Mouse (Mus musculus) neural tube, embryonic 12.5 days (tissue): ENCODE data around the gene Itga1. TPM values are rescaled to one million over a fixed set of nuclear protein-coding genes. Genes with fewer than 3 reads are reported as not detected.
A peak's percentile ranks its signal among the peaks of the same experiment; 100 is the strongest.

Experiments used
- ATAC-seq: fragments of 200-750 bp; cut with Nextera tagmentation; 2 replicates; pipeline ENCODE4 v1.8.0; 2017; ENCODE audit warnings: low read depth, mild to moderate bottlenecking, moderate TSS enrichment, moderate library complexity; ENCODE audit not compliant: low FRiP score
- H3K27ac ChIP-seq: fragments of 300-500 bp; sonication (generic); 2 replicates; pipeline ENCODE4 v1.5.1; 2016
- H3K27me3 ChIP-seq: fragments of 300-500 bp; sonication (generic); replicated peaks from 2 replicates; pipeline ENCODE4 v1.6.1; 2016; ENCODE audit warnings: mild to moderate bottlenecking
- H3K36me3 ChIP-seq: fragments of 300-500 bp; sonication (generic); 2 replicates; pipeline ENCODE4 v1.6.1; 2016; ENCODE audit warnings: mild to moderate bottlenecking
- H3K4me1 ChIP-seq: fragments of 300-500 bp; sonication (generic); 2 replicates; pipeline ENCODE4 v1.6.1; 2016
- H3K4me2 ChIP-seq: fragments of 300-500 bp; sonication (generic); replicated peaks from 2 replicates; pipeline ENCODE4 v1.6.1; 2016; ENCODE audit warnings: mild to moderate bottlenecking
- H3K4me3 ChIP-seq: fragments of 300-500 bp; sonication (generic); 2 replicates; pipeline ENCODE4 v1.5.1; 2016
- H3K9ac ChIP-seq: fragments of 300-500 bp; sonication (generic); 2 replicates; pipeline ENCODE4 v1.6.1; 2016; ENCODE audit warnings: mild to moderate bottlenecking
- H3K9me3 ChIP-seq: fragments of 300-500 bp; sonication (generic); 2 replicates; pipeline ENCODE4 v1.6.1; 2016; ENCODE audit warnings: mild to moderate bottlenecking
- WGBS: fragments of 180-500 bp; shearing (Covaris S2); methylation state at CpG from one replicate; pipeline ENCODE4 v1.1.7; 2016; 5-methylcytosine and 5-hydroxymethylcytosine counted together
- polyA plus RNA-seq: library from polyadenylated mRNA; unstranded; fragments of >200 nt; fragmentation: Nextera tagmentation; extraction: Ambion mirVana; gene quantifications from 2 replicates; pipeline ENCODE4 v1.2.1, GENCODE M21; 2016

The Itga1 gene
- polyA plus RNA-seq, 1 experiment from 2014 or later = 8.0 TPM

GRCm38 (mm10) chr13:115124521-115124920 lies 22.8 kb upstream of the Itga1 start:
- H3K27ac ChIP-seq = no peak overlapping the region
- no peak overlapping the region for H3K9ac ChIP-seq
- no peak overlapping the region for H3K4me2 ChIP-seq
- WGBS = 81% methylated on average over 1 of the region's 1 CpGs
- no peak for ATAC-seq
- no peaks in the 10 kb centered on the region for H3K4me1 ChIP-seq
- H3K36me3 ChIP-seq = no peaks in the 10 kb centered on the region
- H3K27me3 ChIP-seq = no peaks in the 10 kb centered on the region
- H3K9me3 ChIP-seq = no peaks in the 10 kb centered on the region
- no peak overlapping the region for H3K4me3 ChIP-seq

GRCm38 (mm10) chr13:115118756-115119155 lies 17.0 kb upstream of the Itga1 start:
- Histone ChIP-seq H3K9me3 (no peaks in the 10 kb centered on the region), H3K4me3 (no peak overlapping the region), H3K4me2 (no peak overlapping the region), H3K4me1 (no peaks in the 10 kb centered on the region), H3K36me3 (no peaks in the 10 kb centered on the region), H3K27ac (no peak overlapping the region), H3K9ac (no peak overlapping the region), H3K27me3 (no peaks in the 10 kb centered on the region)
- WGBS = 65% methylated on average over 5 of the region's 5 CpGs
- no peak for ATAC-seq

GRCm38 (mm10) chr13:115118195-115118594 lies 16.4 kb upstream of the Itga1 start:
- Histone ChIP-seq H3K36me3 (no peaks in the 10 kb centered on the region), H3K4me2 (no peak overlapping the region), H3K4me3 (no peak overlapping the region), H3K27me3 (no peaks in the 10 kb centered on the region), H3K27ac (no peak overlapping the region), H3K9me3 (no peaks in the 10 kb centered on the region), H3K9ac (no peak overlapping the region), H3K4me1 (no peaks in the 10 kb centered on the region)
- ATAC-seq = no peak
- WGBS = 89% methylated on average over 3 of the region's 3 CpGs

DNA sequence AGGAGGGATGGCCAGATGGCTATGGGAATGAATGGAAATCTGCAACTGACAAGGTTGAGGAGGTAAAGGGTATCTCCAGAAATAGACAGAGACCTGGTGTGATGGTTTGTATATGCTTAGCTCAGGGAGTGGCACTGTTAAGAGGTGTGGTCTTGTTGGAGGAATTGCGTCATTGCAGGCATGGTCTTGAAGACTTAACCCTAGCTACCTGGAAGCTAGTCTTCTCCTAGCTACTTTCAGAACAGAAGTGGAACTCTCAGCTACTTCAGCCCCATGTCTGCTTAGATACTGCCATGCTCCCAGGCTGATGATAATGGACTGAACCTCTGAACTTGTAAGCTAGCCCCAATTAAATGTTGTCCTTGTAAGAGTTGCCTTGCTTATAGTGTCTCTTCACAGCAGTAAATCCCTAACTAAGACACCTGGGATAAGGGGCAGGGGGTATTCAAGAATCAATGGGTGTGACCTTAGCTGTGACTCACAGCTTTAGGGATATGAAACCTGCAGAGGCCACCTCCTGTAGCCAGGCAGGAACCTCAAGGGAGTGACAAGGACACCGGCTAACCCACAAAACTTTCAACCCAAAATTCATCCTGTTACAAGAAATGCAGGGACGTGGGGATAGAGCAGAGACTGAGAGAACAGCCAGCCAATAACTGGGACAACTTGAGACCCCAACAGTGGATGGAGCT lies 15.3 kb upstream of the Itga1 start:
- ATAC-seq = no peak
- Histone ChIP-seq H3K27ac (no peak overlapping the region), H3K9ac (no peak overlapping the region), H3K4me2 (no peak overlapping the region), H3K27me3 (no peaks in the 10 kb centered on the region), H3K4me1 (no peaks in the 10 kb centered on the region), H3K4me3 (no peak overlapping the region), H3K36me3 (no peaks in the 10 kb centered on the region), H3K9me3 (no peaks in the 10 kb centered on the region)
- WGBS = 92% methylated on average over 3 of the region's 3 CpGs

DNA sequence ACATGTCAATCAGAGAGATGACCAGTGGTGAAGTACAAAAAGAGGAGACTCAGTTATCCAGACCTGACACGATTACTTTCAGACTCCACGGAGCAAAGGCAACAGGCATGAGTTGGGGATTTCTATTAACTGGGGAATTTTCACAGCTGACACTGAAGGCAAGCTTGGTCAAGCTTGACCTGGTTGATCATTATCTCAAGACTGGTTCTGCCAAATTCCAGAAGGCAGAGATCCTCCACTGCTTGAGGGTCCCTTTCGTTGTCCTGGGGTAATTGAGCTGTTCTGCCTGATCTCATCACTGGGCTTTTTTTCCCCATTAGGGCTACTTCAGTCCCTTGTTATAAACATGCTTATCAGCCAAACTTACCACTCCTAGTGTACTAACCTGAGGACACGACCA lies 7.9 kb upstream of the Itga1 start:
- H3K4me3 ChIP-seq = no peak overlapping the region
- H3K4me2 ChIP-seq = no peak overlapping the region
- H3K27ac ChIP-seq = no peak overlapping the region
- no peaks in the 10 kb centered on the region for H3K4me1 ChIP-seq
- no peaks in the 10 kb centered on the region for H3K36me3 ChIP-seq
- no peak overlapping the region for H3K9ac ChIP-seq
- no peaks in the 10 kb centered on the region for H3K9me3 ChIP-seq
- WGBS = 83% methylated on average over 4 of the region's 4 CpGs
- no peak for ATAC-seq
- no peaks in the 10 kb centered on the region for H3K27me3 ChIP-seq

DNA sequence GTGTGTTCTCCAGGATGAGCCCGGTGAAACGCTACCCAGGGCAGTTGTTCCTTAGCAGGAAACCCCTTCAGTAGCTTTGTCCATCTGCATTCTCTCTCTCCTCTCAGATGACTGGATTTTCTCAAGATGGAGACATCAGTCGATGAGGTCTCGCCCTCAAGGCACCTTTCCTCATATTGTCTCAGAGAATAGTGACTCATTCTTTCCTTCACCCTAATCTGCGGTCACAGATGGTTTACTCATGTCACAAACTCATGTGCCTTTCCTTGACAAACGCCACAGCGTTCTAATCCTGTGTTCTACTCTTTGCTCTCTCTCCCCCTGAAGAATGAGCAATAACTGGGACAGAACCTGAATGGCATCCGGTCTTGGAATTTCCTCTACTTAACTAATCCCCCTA lies 5.7 kb upstream of the Itga1 start:
- ATAC-seq = no peak
- no peaks in the 10 kb centered on the region; the same call in 1 of the 2 replicates for H3K27me3 ChIP-seq
- no peak overlapping the region for H3K4me3 ChIP-seq
- no peak overlapping the region for H3K27ac ChIP-seq
- no peaks in the 10 kb centered on the region for H3K9me3 ChIP-seq
- no peak overlapping the region for H3K4me2 ChIP-seq
- no peaks in the 10 kb centered on the region for H3K4me1 ChIP-seq
- H3K36me3 ChIP-seq = no peaks in the 10 kb centered on the region
- 90% methylated on average over 8 of the region's 8 CpGs for WGBS
- no peak overlapping the region for H3K9ac ChIP-seq

- Histone ChIP-seq H3K36me3 (no peaks in the 10 kb centered on the region), H3K4me1 (peaks cover 11% of the 10 kb centered on the region; the same call in 1 of the 2 replicates), H3K9ac (no peak overlapping the region), H3K27me3 (peaks cover 3% of the 10 kb centered on the region), H3K9me3 (no peaks in the 10 kb centered on the region), H3K4me3 (no peak overlapping the region), H3K27ac (no peak overlapping the region), H3K4me2 (no peak overlapping the region)
- ATAC-seq = no peak
- 88% methylated on average over 10 of the region's 10 CpGs for WGBS
Observed at GRCm38 (mm10) chr13:115106183-115106582, 4.4 kb upstream of the Itga1 start.

GRCm38 (mm10) chr13:115102754-115103153 lies 990 bp upstream of the Itga1 start:
- no peak overlapping the region for H3K4me3 ChIP-seq
- WGBS = 98% methylated on average over 2 of the region's 2 CpGs
- peaks cover 11% of the 10 kb centered on the region; the same call in 1 of the 2 replicates for H3K4me1 ChIP-seq
- H3K27me3 ChIP-seq = peaks cover 13% of the 10 kb centered on the region
- no peaks in the 10 kb centered on the region for H3K36me3 ChIP-seq
- H3K4me2 ChIP-seq = no peak overlapping the region
- H3K9ac ChIP-seq = no peak overlapping the region
- no peak overlapping the region for H3K27ac ChIP-seq
- ATAC-seq = no peak
- H3K9me3 ChIP-seq = no peaks in the 10 kb centered on the region

DNA sequence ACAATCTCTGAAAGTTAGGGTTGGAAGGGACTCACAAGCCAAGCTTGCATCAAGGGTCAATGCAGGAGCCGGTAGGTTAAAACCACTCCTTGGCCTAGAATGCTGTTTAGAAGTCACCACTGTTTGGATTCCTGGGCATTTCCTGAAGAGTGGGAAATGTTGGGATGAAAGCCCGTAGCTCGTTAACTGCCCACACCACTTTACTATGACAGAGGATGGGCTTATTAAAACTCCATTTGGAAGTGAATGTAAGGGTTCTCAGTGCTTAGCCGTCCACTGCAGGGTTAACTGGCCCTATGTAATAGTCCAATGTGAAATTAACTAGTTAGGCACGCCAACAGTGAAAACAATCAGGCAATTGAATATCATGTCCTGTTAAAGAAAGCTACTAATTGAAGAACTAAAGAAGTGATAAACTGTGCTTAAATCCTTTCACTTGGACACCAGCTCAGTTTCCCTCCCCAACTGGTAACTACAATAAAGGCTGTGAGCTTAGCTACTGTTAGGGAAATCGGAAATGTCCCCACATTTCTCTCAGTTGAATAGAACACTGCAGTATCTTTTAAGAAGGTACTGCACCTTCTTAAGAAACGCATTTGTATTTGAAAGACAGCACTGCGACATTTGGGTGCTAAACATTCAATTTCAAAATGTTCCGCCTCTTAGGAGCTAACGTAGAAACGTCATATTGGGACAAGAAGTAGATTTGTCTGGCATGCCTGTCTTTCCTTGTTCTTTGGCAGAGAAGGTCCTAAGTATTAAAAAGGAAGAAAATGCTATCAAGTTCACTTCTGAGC lies 1.2 kb downstream of the Itga1 start:
- Histone ChIP-seq H3K4me1 (peaks cover 11% of the 10 kb centered on the region; the same call in 1 of the 2 replicates), H3K27ac (no peak overlapping the region), H3K27me3 (peaks cover 13% of the 10 kb centered on the region), H3K9ac (no peak overlapping the region), H3K4me2 (peak overlapping the region; percentile 91), H3K36me3 (no peaks in the 10 kb centered on the region), H3K9me3 (no peaks in the 10 kb centered on the region), H3K4me3 (0 out of 2 replicates have a peak overlapping the region, but pooled peaks have one; percentile 43)
- WGBS = 18% methylated on average over 11 of the region's 11 CpGs
- ATAC-seq = no peak

DNA sequence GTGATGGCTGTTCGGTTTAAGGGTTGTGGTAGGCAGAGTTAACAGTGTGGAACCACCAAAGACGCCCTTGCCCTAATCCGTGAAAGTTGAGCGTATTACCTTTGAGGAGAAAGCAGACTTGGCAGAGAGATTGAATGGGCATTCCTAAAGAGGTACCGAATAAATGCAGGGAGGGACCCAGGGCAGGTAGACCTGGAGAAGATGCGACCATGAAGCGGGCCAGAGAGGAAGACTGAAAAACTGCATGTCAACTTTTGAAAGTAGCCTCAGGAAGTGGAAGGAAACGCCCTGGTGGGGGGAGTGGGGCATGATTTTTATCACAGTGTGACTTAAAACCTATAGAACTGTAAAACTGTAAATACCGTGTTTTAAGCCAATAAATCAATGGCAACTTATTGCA lies 2.4 kb downstream of the Itga1 start:
- H3K36me3 ChIP-seq = no peaks in the 10 kb centered on the region
- 81% methylated on average over 9 of the region's 9 CpGs for WGBS
- H3K4me3 ChIP-seq = no peak overlapping the region
- H3K9ac ChIP-seq = no peak overlapping the region
- no peak overlapping the region for H3K27ac ChIP-seq
- peaks cover 11% of the 10 kb centered on the region; the same call in 1 of the 2 replicates for H3K4me1 ChIP-seq
- H3K9me3 ChIP-seq = no peaks in the 10 kb centered on the region
- peaks cover 13% of the 10 kb centered on the region for H3K27me3 ChIP-seq
- H3K4me2 ChIP-seq = no peak overlapping the region
- ATAC-seq = no peak

DNA sequence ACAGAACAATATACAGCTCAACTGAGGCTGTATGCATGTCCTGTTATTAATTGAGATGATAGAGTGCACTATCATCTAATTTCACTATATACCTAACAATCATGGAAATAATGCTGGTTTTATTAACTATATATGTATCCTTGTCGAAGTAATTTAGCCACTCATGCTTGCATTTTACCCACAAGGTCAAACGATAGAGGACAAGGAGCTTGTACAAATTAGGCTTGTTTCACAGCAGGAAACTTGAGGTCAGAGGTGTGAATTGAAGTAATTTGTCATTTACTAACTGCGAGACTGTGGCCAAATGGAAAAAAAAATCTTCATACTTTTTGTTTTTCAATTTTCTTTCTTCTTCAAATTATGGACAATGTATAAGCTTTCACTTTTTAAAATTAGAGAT lies 3.5 kb downstream of the Itga1 start:
- no peak for ATAC-seq
- Histone ChIP-seq H3K4me1 (peaks cover 11% of the 10 kb centered on the region; the same call in 1 of the 2 replicates), H3K4me3 (no peak overlapping the region), H3K4me2 (no peak overlapping the region), H3K27ac (no peak overlapping the region), H3K9me3 (no peaks in the 10 kb centered on the region), H3K27me3 (peaks cover 13% of the 10 kb centered on the region), H3K9ac (no peak overlapping the region), H3K36me3 (no peaks in the 10 kb centered on the region)
- 69% methylated on average over 3 of the region's 3 CpGs for WGBS

DNA sequence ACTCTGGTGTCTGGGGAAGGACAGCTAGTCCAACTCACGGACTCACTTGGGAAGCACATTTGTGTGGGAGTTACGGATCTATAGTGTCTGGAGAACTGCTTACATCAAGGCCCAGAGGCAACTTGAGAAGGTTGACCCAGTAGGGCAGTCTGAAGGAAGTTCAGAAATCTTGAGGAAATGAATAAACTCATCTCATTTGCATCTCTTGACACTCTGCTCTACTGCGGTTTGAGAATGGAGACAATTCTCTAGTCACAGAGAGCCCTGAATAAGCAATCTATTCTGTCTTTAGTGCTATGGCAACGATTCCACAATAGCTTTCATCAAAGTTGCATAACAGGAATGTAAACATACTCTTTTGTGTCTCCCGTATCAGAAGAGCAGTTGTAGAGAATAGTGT lies 4.8 kb downstream of the Itga1 start:
- H3K27me3 ChIP-seq = peaks cover 13% of the 10 kb centered on the region
- no peak overlapping the region for H3K9ac ChIP-seq
- H3K36me3 ChIP-seq = no peaks in the 10 kb centered on the region
- 65% methylated on average over 5 of the region's 5 CpGs for WGBS
- H3K4me3 ChIP-seq = no peak overlapping the region
- peaks cover 8% of the 10 kb centered on the region; the same call in 1 of the 2 replicates for H3K4me1 ChIP-seq
- ATAC-seq = no peak
- no peaks in the 10 kb centered on the region for H3K9me3 ChIP-seq
- H3K27ac ChIP-seq = no peak overlapping the region
- H3K4me2 ChIP-seq = no peak overlapping the region
